Mouse (Mus musculus) bone marrow, adult 2 months (tissue): ENCODE results near the gene Gm28035.

ENCODE experiments used
- CTCF ChIP-seq: fragments of 200-500 bp; IDR thresholded peaks from 2 replicates; pipeline ENCODE4 v1.5.1; 2011; ENCODE audit warnings: low read length, control low read depth; ENCODE audit not compliant: control insufficient read depth, insufficient read depth
- POLR2A ChIP-seq: fragments of 200-500 bp; IDR thresholded peaks from 2 replicates; pipeline ENCODE4 v1.6.1; 2011; ENCODE audit warnings: low read depth, mild to moderate bottlenecking, control low read depth, low read length, borderline replicate concordance; ENCODE audit not compliant: control insufficient read depth

GRCm38 (mm10) chr2:30207886-30208285 is 32.5 kb upstream of the Gm28035 start:
- no peak for TF ChIP-seq CTCF
- no peak for TF ChIP-seq POLR2A
